Mouse (Mus musculus) spleen, adult 12 weeks (tissue): ENCODE data around the gene Fam83f.
"Not testable (repeated sequence)": the region's sequence is repeated elsewhere in the genome, so short reads cannot be mapped to it uniquely, and the experiment has no call there.

Experiments
- DNase-seq: peaks from one replicate; pipeline ENCODE4 v3.0.0; 2022; ENCODE audit warnings: low spot score

The Fam83f gene

GRCm38 (mm10) chr15:80706596-80706995 is 34.9 kb downstream of the Fam83f start:
- no peak for DNase-seq

DNA sequence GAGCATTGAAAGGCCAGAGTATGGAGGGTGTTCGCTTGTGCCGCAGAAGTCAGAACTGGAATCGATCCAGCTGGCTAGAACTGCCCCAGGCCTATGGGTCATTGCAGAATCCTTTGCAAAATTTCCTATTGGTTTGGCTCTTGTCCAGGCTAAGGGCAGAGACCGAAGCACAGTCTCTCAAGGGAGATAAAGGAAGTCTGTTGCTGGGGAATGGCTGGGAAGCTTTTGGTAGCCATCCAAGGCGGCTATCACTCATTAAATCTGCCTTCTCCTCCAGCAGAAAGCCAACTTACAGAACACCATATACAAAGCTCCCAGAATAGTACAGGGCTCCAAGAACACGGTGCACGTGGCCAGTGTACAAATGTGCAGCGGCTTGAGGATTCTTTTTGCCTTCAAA is 35.4 kb downstream of the Fam83f start:
- DNase-seq = peak; percentile 13

DNA sequence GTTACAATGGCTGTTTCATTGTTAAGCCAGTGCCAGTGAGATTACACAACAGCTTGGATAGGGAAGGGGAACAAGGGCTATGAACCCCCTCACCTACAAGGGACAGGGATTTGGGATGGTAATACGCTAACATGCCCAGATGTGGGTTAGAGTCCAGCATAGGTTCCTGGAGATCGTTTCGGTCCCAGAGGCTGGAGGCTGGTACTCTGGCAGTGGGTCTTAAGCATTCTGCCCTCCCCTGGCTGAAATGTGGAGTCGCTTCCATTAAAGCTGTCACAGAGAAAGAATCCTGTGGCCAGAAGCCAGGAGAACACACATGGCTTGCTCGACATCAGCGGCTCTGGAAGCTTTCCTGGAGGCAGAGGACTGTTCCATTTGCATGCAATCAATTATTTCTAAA is 37.9 kb downstream of the Fam83f start:
- no peak for DNase-seq

GRCm38 (mm10) chr15:80710257-80710607 is 38.6 kb downstream of the Fam83f start:
- DNase-seq = no peak

DNA sequence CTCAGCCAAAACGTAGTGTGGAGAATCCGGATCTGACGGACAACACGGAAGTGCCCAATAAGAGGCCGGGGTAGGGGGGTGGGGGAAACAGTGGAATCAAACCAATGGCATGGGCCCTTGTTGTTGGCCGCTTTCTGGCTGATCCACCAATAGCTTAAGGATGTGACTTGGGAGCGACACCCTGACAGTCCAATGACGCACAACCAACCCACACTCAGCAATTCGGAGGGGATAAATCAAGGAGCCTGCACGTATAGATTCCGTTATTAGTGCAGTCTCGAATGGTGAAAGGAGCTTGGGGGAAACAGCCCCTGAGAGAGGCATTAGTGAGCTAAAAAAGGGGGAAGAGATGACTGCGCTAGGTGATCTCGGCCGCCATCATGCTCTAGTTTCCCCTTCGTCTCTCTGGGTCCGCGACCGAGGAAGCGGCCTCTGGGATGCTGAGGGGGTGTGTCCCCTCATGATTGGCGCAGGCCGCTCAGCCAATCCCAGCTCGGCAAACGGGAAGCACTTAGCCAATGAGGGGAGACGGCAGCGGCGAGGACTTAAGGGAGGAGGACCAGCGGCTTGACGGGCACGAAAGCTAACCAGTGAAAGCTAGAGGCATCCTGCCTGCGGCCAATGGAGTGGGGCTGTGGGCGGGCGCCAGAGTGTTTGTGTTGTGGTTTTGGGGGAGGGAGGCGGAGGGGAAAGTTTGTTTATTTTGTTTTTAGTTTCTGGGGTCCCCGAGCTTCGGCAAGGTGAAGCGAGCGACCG is 39.1 kb downstream of the Fam83f start, which contains the start of gene Tnrc6b:
Tnrc6b (plus strand) TSS at position 706 of the 756 bp plus-strand sequence.
- DNase-seq = peak; percentile 97

GRCm38 (mm10) chr15:80711401-80712151 is 39.9 kb downstream of the Fam83f start:
- DNase-seq = peak; percentile 55

- DNase-seq = no peak
Measured at GRCm38 (mm10) chr15:80714299-80714698, 42.7 kb downstream of the Fam83f start.

GRCm38 (mm10) chr15:80716631-80717135 is 45.0 kb downstream of the Fam83f start:
- no peak for DNase-seq

GRCm38 (mm10) chr15:80717431-80717830 is 45.8 kb downstream of the Fam83f start:
- no peak for DNase-seq

GRCm38 (mm10) chr15:80720249-80720648 is 48.6 kb downstream of the Fam83f start:
- no peak for DNase-seq

DNA sequence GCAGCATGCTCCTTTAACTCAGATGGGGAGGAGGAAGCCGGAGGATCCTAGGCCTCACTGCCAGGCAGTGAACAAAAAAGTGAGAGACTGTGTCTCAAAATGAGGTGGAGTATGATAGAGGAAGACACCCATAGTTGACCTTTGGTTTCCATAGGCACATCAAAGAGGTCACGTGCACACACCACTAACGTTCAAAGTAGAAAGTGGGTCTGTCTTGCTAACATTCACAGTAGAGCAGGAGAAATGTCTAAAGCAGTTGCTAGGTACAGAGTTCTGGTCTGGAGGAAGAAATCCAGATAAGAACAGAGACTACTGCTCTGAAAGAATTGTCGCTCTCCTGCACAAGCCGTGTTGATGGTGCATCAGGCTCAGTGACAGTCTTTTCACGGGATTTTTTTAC is 50.2 kb downstream of the Fam83f start:
- DNase-seq = no peak

DNA sequence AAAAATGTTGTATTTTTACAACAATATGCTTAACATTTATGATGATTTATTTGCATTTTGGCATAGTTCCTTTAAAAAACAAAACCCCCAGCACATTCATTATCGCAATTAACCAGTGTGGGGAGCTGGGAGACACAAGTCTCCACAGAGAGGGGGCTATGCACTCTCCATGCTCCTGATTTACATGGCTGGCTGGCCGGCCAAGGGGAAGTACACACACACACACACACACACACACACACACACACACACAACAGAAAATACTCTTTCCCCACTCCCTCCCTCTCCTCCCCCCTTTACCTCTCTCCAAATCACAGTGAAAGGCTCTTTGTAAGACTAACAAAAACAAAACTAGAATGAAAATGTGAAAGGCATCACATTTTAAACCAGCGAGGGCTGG is 50.7 kb downstream of the Fam83f start:
- DNase-seq = no peak

DNA sequence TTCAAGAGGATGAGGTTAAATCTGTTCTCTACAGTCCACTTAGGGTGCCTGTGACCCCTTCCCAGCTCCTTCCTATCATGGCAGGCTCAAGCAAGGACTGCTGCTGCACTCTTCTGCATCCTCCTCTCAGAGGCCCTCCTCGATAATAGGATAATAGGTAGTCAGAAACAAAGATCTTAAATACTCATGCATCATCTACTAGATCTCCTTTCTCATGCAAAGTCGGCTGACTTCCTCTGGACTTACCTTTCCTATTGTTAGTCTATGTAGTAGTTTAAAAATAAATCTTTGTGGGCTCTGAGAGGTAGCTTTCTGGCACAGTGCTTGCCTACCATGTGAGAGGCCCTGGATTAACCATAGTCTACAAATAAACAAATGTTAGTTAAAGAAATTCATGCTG is 57.8 kb downstream of the Fam83f start:
- DNase-seq = no peak

DNA sequence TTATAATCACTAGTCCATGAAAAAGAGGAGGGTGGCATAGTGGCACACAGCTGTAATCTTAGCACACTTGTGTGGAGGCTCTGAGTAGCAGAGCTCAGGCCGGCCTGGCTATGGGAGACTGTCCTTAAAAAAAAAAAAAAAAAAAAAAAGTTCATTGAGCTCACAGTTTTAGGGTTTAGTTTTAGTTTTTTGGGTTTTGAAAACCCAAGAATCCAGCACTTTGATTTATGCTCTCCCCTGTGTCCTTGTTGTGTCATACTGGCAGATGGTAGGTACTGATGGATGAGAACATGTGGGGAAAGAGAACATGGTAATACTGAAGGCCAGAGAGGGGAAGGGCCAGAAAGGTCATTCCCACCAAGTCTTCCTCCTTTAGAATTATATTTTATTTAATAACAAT is 59.4 kb downstream of the Fam83f start:
- DNase-seq = no peak

- DNase-seq = no peak
Measured at GRCm38 (mm10) chr15:80731511-80731910, 59.9 kb downstream of the Fam83f start.

GRCm38 (mm10) chr15:80732266-80733030 is 60.8 kb downstream of the Fam83f start:
- DNase-seq = no peak

DNA sequence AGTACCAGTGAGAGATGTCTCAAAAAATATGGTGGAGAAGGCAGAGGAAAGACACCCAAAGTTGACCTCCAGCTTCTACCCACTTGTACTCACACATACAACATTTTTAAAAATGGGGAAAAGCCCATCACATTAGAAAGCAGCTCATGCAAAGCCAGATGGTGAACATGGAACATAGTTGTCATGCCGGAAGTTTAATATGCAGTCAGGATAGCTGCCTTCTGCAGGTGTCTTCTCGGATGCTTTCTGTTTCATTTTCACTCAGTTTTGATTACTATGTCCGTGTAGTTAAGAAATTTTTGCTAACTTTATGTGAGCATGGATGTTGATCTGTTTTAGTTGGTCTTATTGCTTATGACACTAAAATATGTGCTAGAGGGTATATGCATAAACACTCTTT is 63.7 kb downstream of the Fam83f start:
- DNase-seq = no peak

GRCm38 (mm10) chr15:80735708-80736107 is 64.1 kb downstream of the Fam83f start:
- DNase-seq = not testable (repeated sequence)

GRCm38 (mm10) chr15:80736553-80736952 is 64.9 kb downstream of the Fam83f start:
- no peak for DNase-seq

DNA sequence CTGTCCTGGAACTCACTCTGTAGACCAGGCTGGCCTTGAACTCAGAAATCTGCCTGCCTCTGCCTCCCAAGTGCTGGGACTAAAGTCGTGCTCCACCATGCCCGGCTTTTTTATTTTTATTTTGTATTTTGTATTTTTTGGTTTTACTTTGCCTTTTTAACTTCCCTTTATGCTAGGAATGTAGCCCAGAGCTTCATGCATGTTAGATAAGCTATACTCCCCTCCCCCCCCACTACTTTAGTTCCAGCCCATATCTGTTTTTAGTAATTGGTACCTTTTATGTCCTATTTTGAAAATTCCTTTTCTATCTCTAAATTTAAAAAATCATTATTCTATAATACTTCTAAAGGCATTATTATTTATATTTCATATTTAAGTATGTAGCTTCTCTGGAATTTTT is 66.6 kb downstream of the Fam83f start:
- no peak for DNase-seq

- DNase-seq = no peak
Measured at GRCm38 (mm10) chr15:80739972-80740371, 68.3 kb downstream of the Fam83f start.

GRCm38 (mm10) chr15:80741836-80742235 is 70.2 kb downstream of the Fam83f start:
- no peak for DNase-seq
